Mouse (Mus musculus) embryonic fibroblast, embryonic 13.5 days (primary cell): ENCODE measurements around the gene Calml4.

Experiments
- CTCF ChIP-seq: IDR thresholded peaks from 2 replicates; pipeline ENCODE4 v1.5.1; 2011; ENCODE audit warnings: mild to moderate bottlenecking, control low read depth, low read length, moderate library complexity, borderline replicate concordance; ENCODE audit not compliant: insufficient read depth
- POLR2A ChIP-seq: IDR thresholded peaks from 2 replicates; pipeline ENCODE4 v1.6.1; 2011; ENCODE audit warnings: low read depth, mild to moderate bottlenecking, control low read depth, low read length, moderate library complexity

GRCm38 (mm10) chr9:62881871-62882270, 24.0 kb downstream of the Calml4 start:
- TF ChIP-seq CTCF (no peak), POLR2A (no peak)
